Mouse (Mus musculus): ENCODE results near the gene Khdc1c.
"Not testable (repeated sequence)": the region's sequence is repeated elsewhere in the genome, so short reads cannot be mapped to it uniquely, and the experiment has no call there.

The Khdc1c gene

DNA sequence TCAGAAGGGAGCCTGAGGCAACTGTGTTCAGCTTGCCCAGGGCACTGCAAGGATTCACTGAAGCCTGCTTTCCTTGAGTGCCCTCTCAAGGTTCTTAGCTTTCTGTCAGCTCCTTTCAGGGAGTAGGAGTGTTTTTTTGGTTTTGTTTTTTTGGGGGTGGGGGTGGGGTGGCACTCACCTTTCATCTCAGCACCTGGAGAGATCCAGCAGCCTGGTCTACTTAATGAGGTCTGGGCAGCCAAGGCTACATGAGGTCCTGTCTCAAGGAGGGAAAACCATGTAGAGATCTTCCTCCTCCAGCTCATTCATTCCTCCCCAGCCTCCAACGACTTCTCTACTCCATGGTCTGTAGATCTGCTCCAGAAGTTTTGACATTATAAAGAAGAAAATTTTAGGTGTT lies at the start of gene Khdc1c:
Gene Khdc1c (plus strand): TSS at position 301 of the 400 bp plus-strand sequence.
- not testable (repeated sequence) for DNase-seq (ENCODE audit: low spot score in 2 of 2)

- not testable (repeated sequence) for DNase-seq (ENCODE audit: low spot score in 2 of 2)
These were observed 47.9 kb upstream of the Khdc1c start for GRCm38 (mm10) chr1:21320271-21320670.

GRCm38 (mm10) chr1:21321656-21322055 lies 46.5 kb upstream of the Khdc1c start:
- no peak for DNase-seq (ENCODE audit: low spot score in 2 of 2)

GRCm38 (mm10) chr1:21323996-21324574 lies 44.0 kb upstream of the Khdc1c start:
- DNase-seq (ENCODE audit: low spot score in 2 of 2): no peak

DNA sequence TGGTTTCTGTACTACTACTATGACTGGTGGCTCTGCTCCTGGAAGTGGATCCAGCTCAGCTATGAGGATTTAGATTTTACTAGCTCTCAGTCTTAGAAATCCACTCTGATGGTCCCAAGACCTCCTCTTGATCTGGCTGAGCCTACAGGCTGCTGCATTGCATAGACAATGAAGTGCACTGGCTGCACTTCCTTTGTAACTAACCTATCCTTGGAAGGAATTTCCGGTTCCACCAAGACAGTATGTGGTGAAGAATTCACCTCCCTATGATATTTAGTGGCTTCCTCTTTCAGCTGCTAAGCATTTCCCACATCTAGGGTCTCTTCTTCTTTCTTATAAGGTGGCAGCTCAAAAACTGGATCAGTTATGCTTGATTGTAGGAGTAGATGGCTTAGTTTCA lies 43.5 kb upstream of the Khdc1c start:
- DNase-seq (ENCODE audit: low spot score in 2 of 2): no peak

DNA sequence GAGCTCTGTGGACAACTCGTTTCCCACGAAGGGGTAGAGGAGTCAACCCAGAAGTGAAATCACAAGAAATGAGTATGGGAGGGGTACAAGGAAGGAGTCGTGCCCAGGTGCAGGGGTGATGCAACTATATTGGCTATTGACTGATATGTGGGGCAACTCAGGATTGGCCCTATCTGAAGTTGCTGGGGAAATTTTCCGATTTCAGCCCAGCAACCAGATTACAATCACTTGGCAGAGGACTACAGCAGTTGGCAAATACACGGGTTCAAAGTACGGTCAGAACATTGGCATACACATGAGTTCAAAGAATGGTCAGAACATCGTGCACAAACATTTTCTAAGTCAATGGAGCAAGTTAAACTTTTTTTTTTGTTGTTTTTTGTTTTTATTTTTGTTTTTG lies 41.4 kb upstream of the Khdc1c start:
- DNase-seq (ENCODE audit: low spot score in 2 of 2): no peak

DNA sequence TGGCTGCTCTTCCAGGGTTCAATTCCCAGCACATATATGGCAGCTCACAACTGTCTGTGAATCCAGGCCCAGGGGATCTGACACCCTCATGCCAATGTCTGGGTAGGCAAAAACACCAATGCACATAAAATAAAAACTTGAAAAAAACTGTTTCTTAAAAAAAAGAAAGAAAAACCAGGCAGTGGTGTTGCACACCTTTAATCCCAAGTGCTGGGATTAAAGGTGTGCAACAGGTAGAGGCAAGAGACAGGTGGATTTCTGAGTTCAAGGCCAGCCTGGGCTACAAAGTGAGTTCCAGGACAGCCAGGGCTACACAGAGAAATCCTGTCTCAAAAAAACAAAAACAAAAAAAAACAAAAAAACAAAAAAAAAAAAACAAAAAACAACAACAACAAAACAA lies 37.0 kb upstream of the Khdc1c start:
- not testable (repeated sequence) for DNase-seq (ENCODE audit: low spot score in 2 of 2)

DNA sequence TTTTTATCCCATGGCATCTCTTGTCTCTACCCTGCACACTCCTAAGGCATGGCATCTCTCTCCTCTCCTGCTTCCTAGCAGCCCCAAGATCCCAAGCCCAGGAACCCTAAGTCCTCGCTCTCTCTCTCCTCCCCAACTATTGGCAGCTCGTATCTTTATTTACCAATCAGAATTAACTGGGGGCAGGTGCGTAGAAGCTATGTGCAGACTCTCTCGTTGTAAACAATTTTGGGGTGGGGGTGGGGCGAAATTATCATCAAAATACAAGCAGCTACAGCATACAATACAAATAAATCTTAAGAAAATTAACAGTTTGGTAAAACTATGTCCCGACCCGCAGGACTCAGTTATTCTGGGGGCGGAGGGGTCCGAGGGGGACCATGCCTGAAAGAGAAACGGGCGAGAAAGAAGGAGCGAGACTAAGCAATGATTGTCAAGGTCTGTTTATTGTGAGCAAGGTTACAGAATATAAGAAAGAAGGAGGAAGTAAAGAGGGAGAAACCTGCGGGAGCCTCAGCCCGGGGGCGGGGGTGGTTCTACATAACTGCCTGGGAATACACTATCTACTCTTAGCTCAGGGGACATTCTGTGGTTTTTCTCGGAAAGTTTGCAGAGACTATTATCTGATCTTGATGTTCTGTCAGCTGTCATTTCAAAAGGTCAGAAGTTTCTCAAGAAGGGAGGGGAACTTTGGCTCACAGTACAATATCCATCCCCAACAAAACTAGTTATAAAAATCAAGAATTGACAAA lies 34.7 kb upstream of the Khdc1c start:
- no peak for DNase-seq (ENCODE audit: low spot score in 2 of 2)

DNA sequence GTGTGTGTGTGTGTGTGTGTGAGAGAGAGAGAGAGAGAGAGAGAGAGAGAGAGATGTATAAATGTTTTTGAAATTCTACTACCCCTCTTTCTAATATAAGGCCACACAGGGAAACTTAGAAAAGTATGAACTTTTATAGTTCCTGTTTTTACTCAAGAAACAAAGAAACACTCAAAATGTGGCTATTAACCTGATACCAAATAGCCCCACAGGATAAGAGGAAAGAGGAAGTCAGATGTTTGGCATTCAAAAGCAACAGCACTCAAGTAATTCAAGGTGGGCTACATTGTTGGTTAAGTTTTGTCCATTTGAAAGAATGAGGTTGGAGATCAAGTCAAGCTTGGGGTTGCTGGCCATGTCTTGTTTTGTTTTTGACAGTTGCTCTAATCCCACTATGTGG lies 32.3 kb upstream of the Khdc1c start:
- DNase-seq (ENCODE audit: low spot score in 2 of 2): no peak

DNA sequence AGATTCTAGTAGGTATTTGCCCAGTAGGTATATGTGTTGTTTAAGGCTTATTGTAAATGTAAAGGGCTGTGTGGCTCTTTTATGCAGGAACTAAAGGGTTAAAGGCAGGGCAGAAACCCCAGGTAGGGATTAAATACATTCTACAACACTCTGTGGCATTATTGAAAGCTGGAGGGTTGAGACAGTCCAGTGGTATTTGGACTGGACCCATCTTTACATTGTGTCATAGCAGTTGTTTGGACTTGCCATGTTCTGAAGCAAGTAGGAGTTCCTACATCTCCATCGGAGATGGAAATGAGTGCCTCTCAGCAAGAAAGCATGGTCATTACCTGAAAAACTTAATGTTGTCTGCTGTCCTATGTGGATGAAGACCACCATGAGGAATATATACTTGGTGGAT lies 27.4 kb upstream of the Khdc1c start:
- DNase-seq (ENCODE audit: low spot score in 2 of 2): no peak

- peak; percentile 46 to 77 for DNase-seq (ENCODE audit: low spot score in 2 of 2)
These were observed 23.9 kb upstream of the Khdc1c start for GRCm38 (mm10) chr1:21344253-21344652.

DNA sequence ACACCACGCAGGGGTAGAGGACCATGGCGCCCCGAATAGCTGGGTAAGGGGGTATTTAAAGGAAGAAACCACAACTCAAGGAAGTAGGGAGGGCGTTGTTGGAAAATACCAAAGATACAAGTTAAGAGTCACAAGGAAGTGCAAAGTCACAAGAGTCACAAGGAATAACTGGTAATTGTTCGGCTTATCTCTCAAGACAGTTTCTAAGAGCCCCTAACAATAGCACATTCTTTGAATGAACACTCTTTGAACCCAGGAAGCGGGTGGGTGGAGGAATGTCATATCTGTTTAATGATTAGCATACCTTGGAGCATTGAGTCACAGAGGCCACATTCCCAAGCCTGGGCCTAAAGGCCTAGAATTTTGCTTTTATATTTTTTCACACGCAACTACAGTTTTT lies 23.4 kb upstream of the Khdc1c start:
- DNase-seq (ENCODE audit: low spot score in 2 of 2): not testable (repeated sequence)

- DNase-seq (ENCODE audit: low spot score in 2 of 2): no peak
These were observed 18.8 kb upstream of the Khdc1c start, which contains the start of gene Khdc1a for GRCm38 (mm10) chr1:21349341-21349740. TSS of gene Khdc1a (plus strand) at chr1:21349641.

DNA sequence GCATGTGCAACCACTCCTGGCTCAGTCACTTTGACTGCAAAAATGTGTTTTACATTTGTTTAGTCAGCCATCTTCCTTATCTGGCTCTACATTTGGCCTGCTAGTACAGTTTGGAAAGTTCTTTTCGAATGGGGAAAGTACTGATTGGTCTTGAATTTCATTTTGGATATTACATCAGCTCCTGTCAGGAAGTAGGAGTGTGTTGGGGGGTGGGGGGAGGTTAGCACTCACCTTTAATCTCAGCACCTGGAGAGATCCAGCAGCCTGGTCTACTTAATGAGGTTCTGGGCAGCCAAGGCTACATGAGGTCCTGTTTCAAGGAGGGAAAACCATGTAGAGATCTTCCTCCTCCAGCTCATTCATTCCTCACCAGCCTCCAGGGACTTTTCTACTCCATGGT lies 15.1 kb downstream of the Khdc1c start, which contains the start of gene Khdc1b:
Gene Khdc1b (plus strand): TSS at position 301 of the 400 bp plus-strand sequence.
- DNase-seq (ENCODE audit: low spot score in 2 of 2): no peak

DNA sequence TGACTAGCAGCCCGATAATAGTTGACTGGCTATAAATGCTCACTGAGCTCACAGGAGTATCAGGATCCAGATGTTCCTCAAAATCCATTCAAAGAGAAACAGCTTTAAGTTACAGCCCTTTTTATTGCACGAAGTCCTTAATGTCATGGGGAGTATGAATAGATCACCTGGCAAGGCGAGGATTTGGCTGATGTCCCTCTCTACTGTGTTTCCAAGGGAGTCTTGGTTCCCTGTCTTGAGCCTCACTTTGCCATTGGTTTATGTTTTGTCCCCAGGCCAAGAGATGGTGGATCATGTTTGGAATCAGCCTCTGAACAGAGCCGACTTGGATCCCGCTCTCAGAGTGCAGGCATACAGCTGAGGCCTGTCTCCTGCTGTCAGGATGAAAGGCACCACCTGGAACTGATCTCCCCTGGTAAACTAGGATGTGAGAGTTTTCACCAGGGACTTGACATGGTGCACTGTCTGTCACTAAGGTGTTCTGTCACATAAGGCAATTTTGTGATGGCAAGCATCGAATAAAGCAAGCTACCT lies 23.1 kb downstream of the Khdc1c start:
- no peak for DNase-seq (ENCODE audit: low spot score in 2 of 2)

- no peak for DNase-seq (ENCODE audit: low spot score in 2 of 2)
These were observed 34.7 kb downstream of the Khdc1c start for GRCm38 (mm10) chr1:21402804-21403203.

- no peak for DNase-seq (ENCODE audit: low spot score in 2 of 2)
These were observed 39.1 kb downstream of the Khdc1c start for GRCm38 (mm10) chr1:21407266-21407665.

DNA sequence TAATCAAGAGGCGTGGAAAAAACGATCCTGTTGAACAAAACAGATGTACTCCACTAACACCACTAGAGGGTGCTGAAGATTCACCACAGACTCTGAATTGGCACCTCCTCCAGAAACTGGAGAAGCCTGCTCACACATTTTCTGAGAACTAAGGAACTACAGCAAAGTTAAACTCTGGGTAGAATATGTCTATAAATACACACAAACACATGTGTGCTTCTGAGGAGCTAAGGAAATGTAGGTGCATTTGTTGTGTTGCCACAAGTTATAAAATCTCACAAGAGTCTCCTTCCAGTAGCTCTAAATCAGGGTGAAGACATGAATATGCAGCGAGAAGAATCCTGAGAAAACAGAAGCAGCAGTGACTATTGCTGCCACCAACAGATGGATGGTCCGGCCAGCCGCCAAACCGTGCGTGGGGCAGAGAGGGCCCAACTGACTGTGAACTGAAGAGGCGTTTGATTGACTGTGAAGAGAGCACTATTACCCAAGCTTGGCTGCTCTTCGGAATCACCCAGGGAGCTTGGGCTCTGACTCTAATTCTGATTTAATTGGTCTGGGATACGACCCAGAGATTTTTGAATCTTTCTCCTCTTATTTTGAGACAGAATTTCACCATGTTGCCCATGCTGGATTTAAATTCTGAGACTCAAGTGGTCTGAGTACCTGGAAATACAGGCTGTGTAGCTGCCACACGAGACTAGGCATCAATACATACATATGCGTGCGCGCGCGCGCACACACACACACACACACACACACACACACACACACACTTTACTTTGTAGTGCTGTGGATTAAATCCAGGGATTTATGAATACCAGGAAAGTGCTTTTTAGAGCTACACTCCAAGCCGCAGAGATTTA lies 43.4 kb downstream of the Khdc1c start:
- DNase-seq (ENCODE audit: low spot score in 2 of 2): peak; percentile 88 to 91

DNA sequence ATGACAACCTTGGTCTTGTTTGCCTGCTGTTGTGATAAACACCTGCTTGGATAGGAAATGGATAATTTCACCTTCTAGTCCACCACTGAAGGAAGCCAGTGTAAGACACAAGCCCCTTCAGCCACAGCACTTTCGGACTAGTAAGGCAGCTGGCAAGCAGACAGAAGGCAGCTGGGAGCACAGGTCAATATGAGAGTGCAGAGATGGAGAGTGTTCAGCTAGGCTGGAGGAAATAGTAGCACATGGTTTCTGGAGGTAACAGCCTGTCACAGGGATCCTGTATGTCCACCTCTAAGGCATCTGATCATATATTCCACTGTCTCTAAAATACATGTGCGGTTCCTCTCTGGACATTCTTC lies 44.0 kb downstream of the Khdc1c start:
- DNase-seq (ENCODE audit: low spot score in 2 of 2): peak in 1 of 2 experiments; percentile 34

DNA sequence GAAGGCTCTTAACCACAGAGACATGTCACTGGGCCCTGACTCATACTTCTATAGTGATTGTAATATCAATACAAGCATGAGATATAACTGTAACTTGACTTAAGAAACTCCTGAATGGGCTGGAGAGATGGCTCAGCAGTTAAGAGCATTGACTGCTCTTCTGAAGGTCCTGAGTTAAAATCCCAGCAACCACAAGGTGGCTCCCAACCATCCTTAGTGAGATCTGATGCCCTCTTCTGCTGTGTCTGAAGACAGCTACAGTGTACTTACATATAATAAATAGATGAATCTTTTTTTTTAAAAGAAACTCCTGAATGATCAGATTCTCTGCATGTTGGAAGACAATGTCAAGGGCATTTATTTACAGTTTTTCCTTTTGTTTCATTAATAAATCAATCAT lies 51.2 kb downstream of the Khdc1c start:
- peak in 1 of 2 experiments; percentile 52 for DNase-seq (ENCODE audit: low spot score in 2 of 2)
